Mouse (Mus musculus): Measurements from ENCODE around the gene Peli2.

- TF ChIP-seq MAFK (IDR thresholded peaks at IDR 0.05; ENCODE audit: insufficient read depth, low read depth, low read length) (no peak), ZNF384 (IDR thresholded peaks at IDR 0.05; ENCODE audit: low read depth, low read length) (no peak), CHD2 (IDR thresholded peaks at IDR 0.05; ENCODE audit: low read depth, low read length) (no peak), ZC3H11A (IDR thresholded peaks at IDR 0.05; ENCODE audit: borderline replicate concordance, low read depth, low read length) (no peak)
These were observed 50.6 kb downstream of the Peli2 start for GRCm38 (mm10) chr14:48171268-48171667.

All from ES-E14 (cell line).